Mouse (Mus musculus) right cerebral cortex, postnatal 14 days (tissue): ENCODE measurements around the gene Grm5.
A peak's percentile ranks its signal among the peaks of the same experiment; 100 is the strongest.

Source experiments
- DNase-seq: peaks from one replicate; pipeline ENCODE4 v3.0.0; 2022

The Grm5 gene

GRCm38 (mm10) chr7:87583868-87584267 lies at the start of gene Grm5:
Gene Grm5, plus strand, starts transcription at chr7:87584168.
- no peak for DNase-seq

- no peak for DNase-seq
Measured at GRCm38 (mm10) chr7:87539031-87539430, 44.9 kb upstream of the Grm5 start.

GRCm38 (mm10) chr7:87565300-87565699 lies 18.7 kb upstream of the Grm5 start:
- DNase-seq = no peak

GRCm38 (mm10) chr7:87566476-87566875 lies 17.5 kb upstream of the Grm5 start:
- DNase-seq = no peak

GRCm38 (mm10) chr7:87584281-87584701 lies 323 bp downstream of the Grm5 start:
- DNase-seq = peak; percentile 78

- peak; percentile 32 for DNase-seq
Measured at GRCm38 (mm10) chr7:87586271-87586937, 2.4 kb downstream of the Grm5 start.

- DNase-seq = no peak
Measured at GRCm38 (mm10) chr7:87587976-87588375, 4.0 kb downstream of the Grm5 start.

GRCm38 (mm10) chr7:87626251-87626650 lies 42.3 kb downstream of the Grm5 start:
- DNase-seq = no peak

GRCm38 (mm10) chr7:87635530-87635929 lies 51.6 kb downstream of the Grm5 start:
- DNase-seq = no peak

GRCm38 (mm10) chr7:87650610-87651009 lies 66.6 kb downstream of the Grm5 start:
- no peak for DNase-seq

- no peak for DNase-seq
Measured at GRCm38 (mm10) chr7:87661794-87662193, 77.8 kb downstream of the Grm5 start.

- no peak for DNase-seq
Measured at GRCm38 (mm10) chr7:87664041-87664440, 80.1 kb downstream of the Grm5 start.

GRCm38 (mm10) chr7:87716393-87716792 lies 132.4 kb downstream of the Grm5 start:
- no peak for DNase-seq

- DNase-seq = no peak
Measured at GRCm38 (mm10) chr7:87718631-87719030, 134.7 kb downstream of the Grm5 start.

- no peak for DNase-seq
Measured at GRCm38 (mm10) chr7:87734511-87734910, 150.5 kb downstream of the Grm5 start.

GRCm38 (mm10) chr7:87761945-87762344 lies 178.0 kb downstream of the Grm5 start:
- no peak for DNase-seq

GRCm38 (mm10) chr7:87762376-87762775 lies 178.4 kb downstream of the Grm5 start:
- DNase-seq = no peak

GRCm38 (mm10) chr7:87787560-87787959 lies 203.6 kb downstream of the Grm5 start:
- DNase-seq = no peak

- no peak for DNase-seq
Measured at GRCm38 (mm10) chr7:87788963-87789362, 205.0 kb downstream of the Grm5 start.

- DNase-seq = no peak
Measured at GRCm38 (mm10) chr7:87793896-87794295, 209.9 kb downstream of the Grm5 start.

GRCm38 (mm10) chr7:87824898-87825297 lies 240.9 kb downstream of the Grm5 start:
- DNase-seq = no peak

GRCm38 (mm10) chr7:87834669-87835068 lies 250.7 kb downstream of the Grm5 start:
- no peak for DNase-seq

- no peak for DNase-seq
Measured at GRCm38 (mm10) chr7:87838579-87838978, 254.6 kb downstream of the Grm5 start.

GRCm38 (mm10) chr7:87843496-87843895 lies 259.5 kb downstream of the Grm5 start:
- DNase-seq = no peak

GRCm38 (mm10) chr7:87846082-87846481 lies 262.1 kb downstream of the Grm5 start:
- no peak for DNase-seq
